Mouse (Mus musculus) brain, embryonic 14.5 days (tissue): ENCODE data around the gene Ppp1r12b.

Experiments used
- CTCF ChIP-seq: fragments of 200-500 bp; IDR thresholded peaks from 2 replicates; pipeline ENCODE4 v1.5.1; 2012; ENCODE audit warnings: inconsistent platforms, mild to moderate bottlenecking, moderate library complexity, borderline replicate concordance; ENCODE audit not compliant: insufficient read depth, insufficient read length; ENCODE audit errors: extremely low read depth
- POLR2A ChIP-seq: fragments of 200-500 bp; IDR thresholded peaks from 2 replicates; pipeline ENCODE4 v1.6.1; 2012; ENCODE audit warnings: mild to moderate bottlenecking, inconsistent platforms, borderline replicate concordance; ENCODE audit not compliant: poor library complexity, insufficient read depth, insufficient read length, severe bottlenecking; ENCODE audit errors: extremely low read depth

GRCm38 (mm10) chr1:134818716-134819115 lies 137.0 kb downstream of the Ppp1r12b start:
- no peak for TF ChIP-seq CTCF
- no peak for TF ChIP-seq POLR2A
